Mouse (Mus musculus): Measurements from ENCODE around the gene Srsf10. TPM values are rescaled to one million over a fixed set of nuclear protein-coding genes. Genes with fewer than 3 reads are reported as not detected.
A peak's percentile ranks its signal among the peaks of the same experiment; 100 is the strongest.

Srsf10 gene
- polyA plus RNA-seq, 1 experiment from 2014 or later = 144 TPM

- Histone ChIP-seq H3K4me1 (ENCODE audit: control insufficient read depth, insufficient read depth, low read depth, low read length) (peaks cover 14% of the 10 kb centered on the region), H3K4me3 (ENCODE audit: low read length) (no peak overlapping the region), H3K9me3 (ENCODE audit: control insufficient read depth, low read length) (no peaks in the 10 kb centered on the region), H3K9ac (ENCODE audit: low read depth, low read length) (no peak overlapping the region), H3K4me2 (ENCODE audit: low read length) (no peak overlapping the region), H3K27ac (ENCODE audit: low read depth, low read length) (no peak overlapping the region), H3K27me3 (replicated peaks; ENCODE audit: control insufficient read depth, insufficient read depth, low read length) (no peaks in the 10 kb centered on the region), H3K36me3 (ENCODE audit: control insufficient read depth, insufficient read depth, low read length) (no peaks in the 10 kb centered on the region)
- WGBS = 95% methylated on average over 9 of the region's 9 CpGs
- ATAC-seq = no peak
These were observed 3.6 kb upstream of the Srsf10 start for GRCm38 (mm10) chr4:135851942-135852341.

- no peaks in the 10 kb centered on the region for H3K9me3 ChIP-seq (ENCODE audit: control insufficient read depth, low read length)
- no peaks in the 10 kb centered on the region for H3K36me3 ChIP-seq (ENCODE audit: control insufficient read depth, insufficient read depth, low read length)
- 88% methylated on average over 14 of the region's 14 CpGs for WGBS
- H3K9ac ChIP-seq (ENCODE audit: low read depth, low read length) = no peak overlapping the region
- peaks cover 28% of the 10 kb centered on the region for H3K4me1 ChIP-seq (ENCODE audit: control insufficient read depth, insufficient read depth, low read depth, low read length)
- H3K4me2 ChIP-seq (ENCODE audit: low read length) = no peak overlapping the region
- H3K4me3 ChIP-seq (ENCODE audit: low read length) = no peak overlapping the region
- ATAC-seq = no peak
- no peaks in the 10 kb centered on the region for H3K27me3 ChIP-seq (replicated peaks; ENCODE audit: control insufficient read depth, insufficient read depth, low read length)
- no peak overlapping the region; the same call in 1 of the 2 replicates for H3K27ac ChIP-seq (ENCODE audit: low read depth, low read length)
These were observed 1.5 kb upstream of the Srsf10 start for GRCm38 (mm10) chr4:135853987-135854546.

- Histone ChIP-seq H3K4me1 (ENCODE audit: control insufficient read depth, insufficient read depth, low read depth, low read length) (peaks cover 32% of the 10 kb centered on the region), H3K9ac (ENCODE audit: low read depth, low read length) (peak overlapping the region; percentile 85; the same call in 1 of the 2 replicates), H3K27ac (ENCODE audit: low read depth, low read length) (peak overlapping the region; percentile 99; the same call in 1 of the 2 replicates), H3K9me3 (ENCODE audit: control insufficient read depth, low read length) (no peaks in the 10 kb centered on the region), H3K36me3 (ENCODE audit: control insufficient read depth, insufficient read depth, low read length) (no peaks in the 10 kb centered on the region), H3K27me3 (replicated peaks; ENCODE audit: control insufficient read depth, insufficient read depth, low read length) (no peaks in the 10 kb centered on the region), H3K4me2 (ENCODE audit: low read length) (peak overlapping the region; percentile 71), H3K4me3 (ENCODE audit: low read length) (no peak overlapping the region; the same call in 1 of the 2 replicates)
- no peak for ATAC-seq
- WGBS = 74% methylated on average over 11 of the region's 11 CpGs
These were observed 917 bp upstream of the Srsf10 start for GRCm38 (mm10) chr4:135854630-135855029.

- Histone ChIP-seq H3K4me1 (ENCODE audit: control insufficient read depth, insufficient read depth, low read depth, low read length) (peaks cover 34% of the 10 kb centered on the region), H3K27ac (ENCODE audit: low read depth, low read length) (peak overlapping the region; percentile 99), H3K9ac (ENCODE audit: low read depth, low read length) (peak overlapping the region; percentile 85), H3K4me2 (ENCODE audit: low read length) (peak overlapping the region; percentile 71), H3K36me3 (ENCODE audit: control insufficient read depth, insufficient read depth, low read length) (no peaks in the 10 kb centered on the region), H3K27me3 (replicated peaks; ENCODE audit: control insufficient read depth, insufficient read depth, low read length) (no peaks in the 10 kb centered on the region), H3K9me3 (ENCODE audit: control insufficient read depth, low read length) (no peaks in the 10 kb centered on the region), H3K4me3 (ENCODE audit: low read length) (peak overlapping the region; percentile 97)
- peak; percentile 15 for ATAC-seq
- 7% methylated on average over 6 of the region's 6 CpGs for WGBS
These were observed 467 bp upstream of the Srsf10 start for GRCm38 (mm10) chr4:135855080-135855479.

- Histone ChIP-seq H3K27ac (ENCODE audit: low read depth, low read length) (peak overlapping the region; percentile 99), H3K4me1 (ENCODE audit: control insufficient read depth, insufficient read depth, low read depth, low read length) (peaks cover 32% of the 10 kb centered on the region), H3K4me3 (ENCODE audit: low read length) (peak overlapping the region; percentile 97), H3K4me2 (ENCODE audit: low read length) (peak overlapping the region; percentile 78), H3K27me3 (replicated peaks; ENCODE audit: control insufficient read depth, insufficient read depth, low read length) (no peaks in the 10 kb centered on the region), H3K9me3 (ENCODE audit: control insufficient read depth, low read length) (no peaks in the 10 kb centered on the region), H3K9ac (ENCODE audit: low read depth, low read length) (peak overlapping the region; percentile 93), H3K36me3 (ENCODE audit: control insufficient read depth, insufficient read depth, low read length) (no peaks in the 10 kb centered on the region)
- peak; percentile 75 for ATAC-seq
- WGBS = under 1% methylated on average over 69 of the region's 91 CpGs
These were observed 910 bp downstream of the Srsf10 start for GRCm38 (mm10) chr4:135856223-135857091.

- ATAC-seq = no peak
- Histone ChIP-seq H3K9ac (ENCODE audit: low read depth, low read length) (peak overlapping the region; percentile 51), H3K9me3 (ENCODE audit: control insufficient read depth, low read length) (no peaks in the 10 kb centered on the region), H3K27me3 (replicated peaks; ENCODE audit: control insufficient read depth, insufficient read depth, low read length) (no peaks in the 10 kb centered on the region), H3K4me1 (ENCODE audit: control insufficient read depth, insufficient read depth, low read depth, low read length) (peaks cover 32% of the 10 kb centered on the region), H3K4me3 (ENCODE audit: low read length) (peak overlapping the region; percentile 97), H3K4me2 (ENCODE audit: low read length) (peak overlapping the region; percentile 78), H3K36me3 (ENCODE audit: control insufficient read depth, insufficient read depth, low read length) (no peaks in the 10 kb centered on the region), H3K27ac (ENCODE audit: low read depth, low read length) (no peak overlapping the region)
- 7% methylated on average over 6 of the region's 7 CpGs for WGBS
These were observed 2.1 kb downstream of the Srsf10 start for GRCm38 (mm10) chr4:135857597-135858186.

GRCm38 (mm10) chr4:135868996-135869395 is 13.4 kb downstream of the Srsf10 start:
- H3K36me3 ChIP-seq (ENCODE audit: control insufficient read depth, insufficient read depth, low read length) = peaks cover 3% of the 10 kb centered on the region
- no peak overlapping the region for H3K27ac ChIP-seq (ENCODE audit: low read depth, low read length)
- 71% methylated on average over 2 of the region's 2 CpGs for WGBS
- H3K9ac ChIP-seq (ENCODE audit: low read depth, low read length) = no peak overlapping the region
- H3K27me3 ChIP-seq (replicated peaks; ENCODE audit: control insufficient read depth, insufficient read depth, low read length) = no peaks in the 10 kb centered on the region
- no peak for ATAC-seq
- no peak overlapping the region for H3K4me3 ChIP-seq (ENCODE audit: low read length)
- H3K9me3 ChIP-seq (ENCODE audit: control insufficient read depth, low read length) = no peaks in the 10 kb centered on the region
- H3K4me1 ChIP-seq (ENCODE audit: control insufficient read depth, insufficient read depth, low read depth, low read length) = peaks cover 18% of the 10 kb centered on the region
- H3K4me2 ChIP-seq (ENCODE audit: low read length) = no peak overlapping the region

- WGBS = 38% methylated on average over 2 of the region's 2 CpGs
- Histone ChIP-seq H3K4me1 (ENCODE audit: control insufficient read depth, insufficient read depth, low read depth, low read length) (peaks cover 29% of the 10 kb centered on the region), H3K27ac (ENCODE audit: low read depth, low read length) (no peak overlapping the region), H3K9me3 (ENCODE audit: control insufficient read depth, low read length) (no peaks in the 10 kb centered on the region), H3K36me3 (ENCODE audit: control insufficient read depth, insufficient read depth, low read length) (peaks cover 3% of the 10 kb centered on the region), H3K9ac (ENCODE audit: low read depth, low read length) (no peak overlapping the region), H3K27me3 (replicated peaks; ENCODE audit: control insufficient read depth, insufficient read depth, low read length) (no peaks in the 10 kb centered on the region), H3K4me3 (ENCODE audit: low read length) (no peak overlapping the region), H3K4me2 (ENCODE audit: low read length) (peak overlapping the region; percentile 13)
- no peak for ATAC-seq
These were observed 14.9 kb downstream of the Srsf10 start for GRCm38 (mm10) chr4:135870227-135871023.

Data from hindbrain, embryonic 16.5 days (tissue).